Mouse (Mus musculus) adrenal gland, adult 18-20 months (tissue): ENCODE measurements around the gene Appl2. TPM values are rescaled to one million over a fixed set of nuclear protein-coding genes. Genes with fewer than 3 reads are reported as not detected.
"Not testable (repeated sequence)": the region's sequence is repeated elsewhere in the genome, so short reads cannot be mapped to it uniquely, and the experiment has no call there.

Experiments
- DNase-seq, 2 experiments: peaks; one replicate each; pipeline ENCODE4 v3.0.0; 2021 to 2022; ENCODE audit warnings: low spot score in 2 of 2
- long read RNA-seq, 2 experiments: library from polyadenylated mRNA; stranded (forward); transcript quantifications; one replicate each; pipeline ENCODE4 v2.0.0; 2021
- total RNA-seq, 2 experiments: library from RNA; stranded (reverse); gene quantifications; 1 replicate in 1 of 2; 2 replicates in 1 of 2; pipeline ENCODE4 v1.2.3; 2021

Gene Appl2
- 100 to 1,000 TPM in 1 of 2 experiments, 10 to 100 TPM in 1; 34.4 to 105 TPM for total RNA-seq
- long read RNA-seq, experiment 1, transcript Appl2-201 (21 exons, 3,020 nt), result major isoform, 29 of 48 reads
- long read RNA-seq, experiment 1, partial matches to known transcripts, result 3 of 48 reads
- long read RNA-seq, experiment 1, other reads (novel, unspliced or antisense), result 16 of 48 reads
- long read RNA-seq, experiment 2, transcript Appl2-201 (21 exons, 3,020 nt), result major isoform, 141 of 227 reads
- long read RNA-seq, experiment 2, partial matches to known transcripts, result 19 of 227 reads
- long read RNA-seq, experiment 2, other reads (novel, unspliced or antisense), result 67 of 227 reads

DNA sequence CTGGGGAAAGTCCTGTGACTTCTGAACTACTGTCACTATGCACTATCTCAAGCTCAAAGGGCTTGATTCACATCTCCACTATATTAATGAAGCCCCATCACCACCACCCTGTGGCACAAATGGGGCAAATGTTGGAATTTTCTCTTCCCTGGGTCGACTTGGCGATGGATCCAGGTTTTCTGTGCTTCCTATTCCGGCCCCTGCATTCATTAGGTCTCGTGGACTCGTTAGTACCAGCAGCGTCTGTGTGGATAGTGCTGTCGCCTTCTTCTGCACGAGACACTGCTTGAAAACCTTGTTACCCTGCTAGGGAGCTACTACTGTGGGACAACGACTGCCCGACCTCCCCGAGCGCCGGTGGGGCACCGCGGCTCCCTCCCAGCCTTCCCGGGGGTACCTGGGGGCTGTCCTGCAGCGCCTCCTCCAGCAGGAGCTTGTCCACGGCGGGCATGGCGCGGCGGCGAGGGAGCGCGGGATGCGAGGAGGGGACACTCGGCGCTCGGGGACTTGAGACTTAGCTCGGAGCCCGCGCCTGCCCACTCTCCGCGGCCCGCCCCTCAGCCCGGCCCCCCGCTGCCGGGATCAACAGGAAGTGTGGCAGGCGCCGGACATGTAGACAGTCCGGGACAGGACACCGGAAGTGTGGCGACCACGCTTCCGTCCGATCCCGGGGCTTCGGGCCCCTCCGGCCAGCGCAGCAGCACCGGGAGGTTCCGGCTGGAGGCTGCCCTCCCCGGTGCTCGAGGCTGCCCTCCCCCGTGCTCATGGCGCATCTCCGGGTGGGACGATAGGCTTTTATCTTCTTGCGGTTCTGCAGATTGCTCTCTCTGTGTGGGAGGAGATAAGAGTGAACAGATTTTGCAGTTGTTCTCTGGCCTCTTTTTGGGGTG is at the start of gene Appl2:
Gene Appl2, minus strand, starts transcription at position 608 of the 890 bp plus-strand sequence.
- peak; percentile 93 to 96 for DNase-seq

DNA sequence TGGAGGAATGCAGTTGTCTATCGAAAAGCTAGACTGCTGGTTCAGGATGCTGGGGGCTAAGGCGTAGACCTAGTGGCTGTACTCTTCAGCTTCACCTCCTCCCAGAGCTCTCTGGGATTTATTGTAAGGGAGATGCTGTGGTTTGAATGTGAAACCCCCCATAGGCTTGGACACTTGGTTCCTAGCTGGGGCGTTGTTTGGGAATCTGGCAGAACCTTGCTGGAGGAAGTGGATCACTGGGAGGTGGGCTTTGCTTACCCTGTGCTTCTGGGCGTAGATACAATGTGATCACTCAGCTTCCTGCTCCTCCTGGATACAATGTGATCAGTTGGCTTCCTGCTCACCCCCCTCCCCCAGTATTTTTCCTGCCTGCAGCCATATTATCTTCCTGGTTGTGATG is 47.7 kb upstream of the Appl2 start:
- no peak for DNase-seq

DNA sequence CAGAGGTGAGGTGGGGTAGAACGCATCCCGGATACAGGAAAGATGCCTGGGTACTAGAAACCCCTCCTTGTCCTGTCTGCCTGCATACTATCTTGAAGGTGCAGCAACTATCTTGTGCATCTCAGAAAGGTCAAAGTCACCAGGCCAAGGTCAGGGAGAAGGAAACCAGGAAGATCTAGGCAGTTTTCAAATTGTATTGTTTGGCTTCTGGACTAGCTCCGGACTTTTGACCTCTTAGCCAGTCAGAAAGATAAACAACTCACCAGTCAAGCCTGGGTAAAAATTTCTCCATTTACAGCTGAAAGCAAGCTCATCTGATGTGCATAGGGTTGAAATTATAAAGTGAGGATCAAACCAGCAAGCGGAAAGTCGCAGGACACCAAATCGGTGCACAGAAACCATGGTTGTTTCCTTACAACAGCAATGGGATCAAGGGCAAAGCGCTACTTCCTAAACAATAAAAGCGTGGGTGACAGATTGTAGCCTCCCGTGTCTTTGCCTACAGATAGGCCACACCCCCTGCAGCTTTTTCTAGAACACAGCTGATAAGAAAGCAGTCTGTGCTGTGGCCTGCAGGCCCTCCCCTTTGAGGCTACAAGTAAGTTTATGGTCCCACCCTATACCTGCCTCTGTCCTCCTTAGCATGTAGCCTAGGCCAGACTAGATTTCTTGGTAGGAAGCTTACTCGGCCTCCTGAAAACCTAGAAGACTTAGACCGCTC is 43.8 kb upstream of the Appl2 start:
- DNase-seq, result no peak

DNA sequence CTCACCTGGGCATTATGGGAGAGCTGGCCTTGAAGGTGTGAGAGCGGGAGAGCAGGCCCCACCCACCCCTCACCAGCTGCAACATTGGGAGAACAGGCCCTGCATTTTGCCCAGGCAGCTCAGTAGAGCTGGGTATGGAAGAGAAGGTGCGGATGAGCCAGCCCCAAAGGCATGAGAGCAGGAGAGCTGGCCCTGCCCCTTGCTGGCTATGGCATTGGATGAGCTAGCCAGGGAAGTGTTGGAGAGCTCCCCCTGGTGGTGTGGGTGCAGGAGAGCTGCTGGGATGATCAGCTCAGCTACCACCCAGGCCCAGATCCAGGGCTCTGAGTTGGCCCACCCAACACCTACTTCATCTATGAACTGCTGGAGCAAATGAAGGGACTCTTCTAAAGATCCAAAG is 39.7 kb upstream of the Appl2 start:
- peak; percentile 29 to 33 for DNase-seq

DNA sequence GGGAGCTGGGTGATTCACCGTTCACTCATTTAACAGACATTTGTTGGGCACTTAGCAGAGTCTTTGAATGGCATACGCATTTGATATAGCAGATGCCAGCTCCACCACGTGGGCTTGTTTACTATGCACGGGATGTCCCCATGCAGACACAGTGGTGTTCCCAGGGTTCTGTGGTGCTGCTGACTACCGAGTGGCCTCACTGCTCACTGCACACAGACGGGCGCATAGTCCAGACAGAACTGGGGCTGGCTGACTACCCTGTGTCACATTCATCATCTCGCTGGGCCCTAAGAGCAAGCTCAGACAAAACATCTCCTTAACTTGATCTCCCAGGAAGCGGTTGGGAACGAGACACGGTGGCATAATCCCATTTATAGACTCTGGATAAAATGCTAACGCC is 32.8 kb upstream of the Appl2 start:
- no peak for DNase-seq

DNA sequence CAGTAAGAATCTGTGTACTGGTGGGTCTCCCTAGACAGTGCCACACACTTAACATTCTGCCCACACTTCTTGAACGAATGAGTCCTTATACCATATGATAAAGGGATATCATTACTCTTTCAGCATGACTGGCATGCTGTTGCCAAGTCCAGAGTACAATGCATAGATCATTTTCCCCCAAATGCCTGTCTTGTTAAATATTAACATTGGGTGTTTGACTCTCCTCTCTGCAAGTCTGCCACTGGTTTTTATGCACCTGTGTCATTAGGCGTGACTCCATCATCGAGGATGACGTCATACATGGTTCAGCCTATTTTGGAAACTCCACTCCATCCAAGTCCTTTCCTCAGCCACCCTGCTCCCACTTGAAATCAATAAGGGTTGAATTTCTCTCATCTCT is 18.0 kb upstream of the Appl2 start:
- DNase-seq, result no peak

DNA sequence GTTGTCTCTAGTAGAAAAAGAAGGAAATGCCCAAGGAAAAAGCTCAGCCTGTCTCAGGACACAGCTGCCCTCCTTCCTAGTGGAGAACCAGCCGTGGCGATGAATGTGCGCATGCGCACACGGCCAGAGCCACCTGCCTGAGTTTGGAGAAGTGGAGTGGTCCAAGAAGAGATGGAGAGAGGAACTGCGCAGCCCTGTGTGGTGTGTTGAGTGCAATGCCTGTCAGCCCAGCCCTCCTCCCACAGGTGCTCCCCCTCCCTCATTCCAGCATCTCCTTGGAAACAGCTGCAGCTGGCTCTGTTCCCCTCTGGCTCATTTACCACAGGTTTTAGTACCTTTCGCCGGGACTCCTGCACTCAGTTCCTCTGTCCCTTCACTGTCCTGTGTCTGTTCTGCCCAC is 13.4 kb upstream of the Appl2 start:
- no peak for DNase-seq

DNA sequence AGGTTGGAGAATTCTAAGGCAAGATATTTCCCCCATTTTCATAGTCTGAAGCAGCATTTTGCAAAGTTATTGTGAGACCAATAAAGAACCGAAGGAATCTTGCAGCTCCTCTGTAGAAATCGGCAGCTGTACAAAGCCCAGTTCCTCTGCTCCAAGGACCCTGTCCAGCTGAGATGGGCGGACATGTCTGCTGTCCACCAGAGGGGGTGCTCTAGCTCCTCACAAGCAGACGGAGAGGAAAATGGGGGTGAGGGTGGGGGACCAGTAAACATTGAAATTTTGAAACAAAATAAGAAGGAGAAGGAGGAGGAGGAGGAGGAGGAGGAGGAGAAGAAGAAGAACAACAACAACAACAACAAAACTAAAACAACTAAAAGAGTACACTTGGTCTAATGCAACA is 12.1 kb upstream of the Appl2 start:
- no peak for DNase-seq

DNA sequence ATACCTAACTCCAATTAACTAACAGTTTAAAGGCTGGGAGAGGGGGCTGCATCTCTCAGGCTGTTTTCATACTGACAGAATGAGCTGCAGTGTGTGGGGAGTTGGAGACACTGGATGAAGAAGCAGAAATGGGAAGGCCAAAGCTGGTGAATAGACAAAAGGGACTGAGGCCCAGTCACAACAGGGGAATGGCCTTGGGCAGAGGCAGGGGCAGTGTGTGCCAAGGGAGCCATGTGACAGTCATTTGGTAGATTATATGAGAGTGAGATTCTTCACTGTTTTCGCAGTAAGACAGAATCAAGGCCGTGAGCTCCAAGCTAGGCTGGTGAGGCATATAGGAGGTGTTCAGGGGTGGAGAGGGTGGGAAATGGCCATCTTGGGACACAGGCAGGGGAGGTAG is 6.1 kb upstream of the Appl2 start:
- DNase-seq, result peak in 1 of 2 experiments; percentile 41

DNA sequence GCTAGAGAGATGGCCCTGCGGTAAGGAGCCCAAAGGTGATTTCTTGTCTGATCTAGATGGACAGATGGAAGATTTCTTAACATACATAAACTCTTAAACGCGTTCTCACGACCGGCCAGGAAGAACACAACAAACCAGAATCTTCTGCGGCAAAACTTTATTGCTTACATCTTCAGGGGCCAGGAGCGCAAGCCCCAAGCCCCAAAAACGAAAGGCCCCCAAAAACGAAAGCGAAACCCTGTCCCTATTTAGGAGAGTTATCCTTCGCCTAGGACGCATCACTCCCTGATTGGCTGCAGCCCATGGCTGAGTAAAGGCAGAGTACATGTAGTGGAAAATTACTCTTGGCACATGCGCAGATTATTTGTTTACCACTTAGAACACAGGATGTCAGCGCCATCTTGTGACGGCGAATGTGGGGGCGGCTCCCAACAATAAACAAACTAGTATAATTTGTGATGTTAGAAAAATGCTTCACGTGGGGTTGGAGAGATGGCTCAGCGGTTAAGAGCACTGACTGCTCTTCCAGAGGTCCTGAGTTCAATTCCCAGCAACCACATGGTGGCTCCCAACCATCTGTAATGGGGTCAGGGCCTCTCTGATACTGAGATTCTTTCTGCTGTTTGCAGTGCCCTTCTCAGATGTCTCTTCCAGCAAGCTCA is 3.8 kb upstream of the Appl2 start:
- DNase-seq, result not testable (repeated sequence)

DNA sequence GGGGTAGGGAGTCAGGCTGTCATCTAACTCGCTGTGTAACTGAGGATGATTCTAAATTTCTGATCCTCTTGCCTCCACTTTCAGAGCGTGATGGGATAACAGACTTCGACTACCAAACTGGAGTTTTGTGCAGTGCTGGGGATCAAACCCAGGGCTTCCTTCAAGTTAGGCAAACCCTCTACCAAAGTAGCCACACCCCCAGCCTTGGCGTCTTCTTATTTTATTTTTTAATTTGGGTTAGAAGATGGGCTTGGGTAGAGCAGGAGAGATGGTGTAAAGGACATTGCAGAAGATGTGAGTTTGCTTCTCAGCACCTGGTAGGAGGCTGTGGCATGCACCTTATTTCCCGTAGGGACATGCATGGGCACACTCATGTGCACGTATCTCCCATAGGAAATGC is 499 bp upstream of the Appl2 start:
- no peak for DNase-seq

DNA sequence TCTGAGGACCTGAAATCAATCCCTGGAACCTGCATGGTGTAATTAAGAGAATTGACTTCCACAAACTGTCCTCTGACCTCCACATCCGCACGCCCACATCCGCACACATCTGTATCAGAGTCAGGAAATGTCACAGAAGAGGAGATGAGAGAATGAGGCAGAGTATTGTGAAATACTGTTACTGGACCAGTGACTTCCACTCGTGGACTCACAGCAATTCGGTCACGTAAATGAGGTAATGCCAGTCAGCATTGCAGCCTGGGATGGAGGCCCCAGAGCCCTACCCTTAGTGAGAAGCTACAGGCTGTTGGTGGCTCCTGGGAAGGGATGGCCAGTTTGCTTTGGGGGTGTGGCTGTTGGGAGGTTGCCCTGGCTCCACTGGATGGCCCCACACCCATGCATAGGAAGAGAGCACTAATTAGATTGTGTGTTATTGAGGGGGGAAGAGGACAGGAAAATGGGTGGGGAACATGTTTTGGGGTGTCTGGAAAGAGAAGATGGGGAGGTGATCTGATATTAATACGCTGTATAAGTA is 2.1 kb downstream of the Appl2 start:
- no peak for DNase-seq

DNA sequence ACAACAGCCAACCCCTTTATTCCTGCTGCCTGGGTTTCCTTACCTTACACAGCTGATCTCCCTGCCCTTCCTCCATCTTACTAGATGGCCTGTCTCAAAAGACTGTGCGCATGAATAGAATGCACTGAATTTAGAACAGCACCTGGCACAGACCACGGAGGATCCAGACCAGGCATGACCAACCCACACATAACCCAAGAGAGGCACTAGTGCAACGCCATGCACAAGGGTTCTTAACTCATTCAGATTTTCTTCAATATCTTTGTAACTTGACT is 2.9 kb downstream of the Appl2 start:
- no peak for DNase-seq

DNA sequence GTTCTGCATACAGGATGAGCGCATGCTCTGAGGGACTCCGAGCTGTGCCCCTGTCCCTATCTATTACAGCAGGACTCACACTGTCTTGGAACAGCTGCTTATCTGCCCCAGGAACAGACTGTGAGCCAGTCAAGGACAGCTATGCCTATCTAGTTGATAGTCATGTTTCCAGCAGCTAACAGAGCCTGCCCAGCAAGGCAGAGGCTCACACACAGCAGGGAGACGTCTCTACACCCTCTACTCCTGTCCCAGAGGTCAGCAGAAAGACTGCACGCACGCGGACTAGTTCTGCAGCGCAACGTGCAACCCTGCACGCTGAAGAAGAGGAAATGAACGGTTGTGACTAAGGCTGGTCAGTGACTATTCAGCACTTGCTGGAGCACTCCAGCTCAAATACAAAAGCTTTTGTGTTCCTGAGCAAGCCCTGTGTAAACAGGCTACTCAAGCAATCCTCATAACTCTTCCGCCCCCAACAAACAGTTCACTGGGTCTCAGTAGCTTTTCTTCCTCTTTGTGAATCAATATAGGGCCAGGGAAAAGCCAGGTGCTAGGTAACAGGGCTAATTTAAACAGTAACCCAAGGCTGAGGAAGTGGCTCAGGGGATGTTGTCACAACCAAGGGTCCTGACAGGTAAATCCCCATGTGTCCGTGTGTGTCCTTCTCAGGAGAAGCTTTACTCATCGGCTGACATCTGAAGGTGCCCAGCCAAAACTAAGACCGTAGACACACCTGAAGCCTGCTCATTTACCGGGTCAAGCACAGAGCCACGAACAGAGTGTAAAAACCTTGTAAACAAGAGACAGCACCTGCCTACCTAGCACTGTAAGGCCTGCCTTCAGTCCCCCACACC is 3.4 kb downstream of the Appl2 start:
- DNase-seq, result peak in 1 of 2 experiments; percentile 23

DNA sequence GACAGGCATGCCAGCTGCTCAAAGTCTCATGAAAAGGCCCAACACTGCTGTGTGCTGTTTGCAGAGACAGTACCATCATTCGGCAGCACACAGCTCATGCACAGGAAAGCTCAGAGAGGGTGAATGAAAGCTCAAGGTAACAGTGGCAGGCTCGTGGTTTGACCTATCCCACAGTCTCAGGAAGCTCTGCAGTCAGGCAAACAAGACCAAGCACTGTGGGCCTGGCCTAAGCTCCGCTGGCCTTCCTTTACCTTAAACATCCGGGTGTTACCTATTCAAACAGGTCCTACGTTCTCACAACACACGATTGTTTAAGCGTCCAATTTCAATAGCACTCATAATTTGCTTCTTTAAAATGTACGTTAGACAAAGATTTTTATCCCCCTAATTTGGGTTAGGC is 4.4 kb downstream of the Appl2 start:
- DNase-seq, result no peak

DNA sequence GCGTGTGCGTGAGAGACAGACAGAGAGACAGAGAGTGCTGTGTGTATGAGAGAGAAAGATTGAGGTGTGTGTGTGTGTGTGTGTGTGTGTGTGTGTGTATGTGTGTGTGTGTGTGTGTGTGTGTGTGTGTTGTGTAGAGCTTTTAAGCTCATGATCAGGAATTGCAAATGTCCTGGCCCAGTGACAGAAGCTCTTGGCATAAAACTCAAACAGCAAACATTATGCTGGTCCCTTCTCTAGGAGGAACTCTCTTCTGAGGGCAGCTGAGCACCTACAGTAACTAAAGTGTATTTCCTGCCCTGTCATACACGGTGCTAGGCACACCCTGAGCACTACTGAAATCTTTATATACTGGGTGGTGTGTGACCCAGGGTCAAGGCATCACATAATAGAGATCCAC is 6.9 kb downstream of the Appl2 start:
- no peak for DNase-seq

DNA sequence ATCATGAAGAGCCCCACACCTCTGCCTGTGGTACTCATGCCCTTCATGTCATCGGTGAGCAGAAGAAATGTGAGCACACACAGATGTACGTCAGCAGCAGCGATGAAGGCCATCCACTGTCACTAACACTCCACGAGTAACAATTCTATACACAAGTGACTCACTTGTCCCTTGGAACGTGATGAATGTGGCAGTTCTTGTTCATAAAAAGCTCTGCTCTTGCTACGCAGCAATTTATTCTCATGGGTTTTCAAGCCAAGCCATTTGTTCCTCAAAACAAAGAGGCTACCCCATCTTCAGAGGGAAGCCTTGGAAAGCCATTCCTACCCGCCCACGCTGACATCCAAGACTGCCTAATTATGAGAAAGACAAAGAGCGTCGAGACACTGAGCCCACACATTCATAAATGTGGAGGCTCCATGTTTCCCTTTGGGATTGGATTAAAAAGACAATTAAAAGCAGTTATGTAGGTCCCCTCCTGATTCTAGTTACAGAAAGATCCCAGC is 8.6 kb downstream of the Appl2 start:
- no peak for DNase-seq

DNA sequence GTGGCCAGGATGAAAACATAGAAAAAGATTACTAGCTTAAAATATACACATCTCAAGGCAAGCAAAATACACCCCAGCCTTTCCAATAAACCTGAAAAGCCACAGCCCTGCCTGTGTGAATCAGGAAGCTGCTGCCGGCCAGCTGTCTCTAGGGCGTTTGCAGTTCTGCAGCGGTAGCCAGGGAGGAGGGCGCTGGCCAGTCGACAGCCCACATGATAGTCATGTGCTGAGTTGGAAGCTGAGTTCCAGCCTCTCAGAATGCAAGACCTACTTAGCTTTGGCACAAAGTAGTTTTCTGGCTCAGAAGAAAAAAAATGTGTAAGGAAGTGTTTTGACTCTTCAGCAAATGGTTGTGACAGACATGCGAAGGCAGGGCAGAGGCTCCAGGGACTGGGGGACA is 11.2 kb downstream of the Appl2 start:
- peak in 1 of 2 experiments; percentile 37 for DNase-seq

DNA sequence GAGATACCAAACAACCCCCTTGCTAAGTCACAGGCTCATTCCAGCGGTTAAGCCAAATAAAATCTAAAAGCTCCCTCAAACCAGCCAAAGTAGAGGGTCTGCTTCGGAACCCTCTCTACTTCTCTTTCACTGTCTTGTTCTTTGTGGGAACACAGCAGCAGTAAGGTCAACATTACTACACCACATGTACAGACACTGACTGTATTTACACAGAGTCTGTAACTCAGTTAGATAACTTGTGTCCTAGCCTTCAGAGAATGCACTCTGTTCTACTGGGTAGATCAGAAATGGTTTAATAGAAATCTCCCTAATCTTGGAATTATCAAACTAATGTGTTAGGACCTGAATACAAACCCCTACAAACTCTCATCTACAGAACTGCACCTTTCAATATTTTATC is 12.3 kb downstream of the Appl2 start:
- DNase-seq, result no peak

DNA sequence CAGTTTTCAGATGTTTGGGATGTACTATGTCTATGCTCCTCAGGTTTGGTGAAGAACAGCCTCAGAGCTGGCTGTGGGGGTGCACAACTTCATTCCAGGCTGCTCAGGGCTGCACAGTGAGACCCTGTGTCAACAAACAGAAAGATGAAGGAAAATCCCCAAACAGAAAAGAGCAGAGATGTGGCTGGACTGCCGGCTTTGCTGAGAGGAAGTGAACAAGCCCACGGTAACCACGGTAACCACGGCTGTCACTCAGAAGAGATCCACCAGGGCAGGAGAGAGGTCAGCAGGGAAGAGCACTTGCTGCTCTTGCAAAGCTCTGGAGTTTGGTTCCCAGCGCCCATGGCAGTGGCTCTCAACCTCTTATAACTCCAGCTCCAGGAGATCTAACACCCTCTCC is 14.1 kb downstream of the Appl2 start:
- DNase-seq, result no peak
